Mouse (Mus musculus) CD4-positive helper T cell, adult 2 months (primary cell): Measurements from ENCODE around the gene Tmem251.

Experiments used
- DNase-seq: peaks from one replicate; pipeline ENCODE4 v3.0.0-alpha.2; 2012; ENCODE audit warnings: low read depth, missing footprints, low spot score

The Tmem251 gene

GRCm38 (mm10) chr12:102710851-102711375 is 32.6 kb upstream of the Tmem251 start:
- DNase-seq: no peak

DNA sequence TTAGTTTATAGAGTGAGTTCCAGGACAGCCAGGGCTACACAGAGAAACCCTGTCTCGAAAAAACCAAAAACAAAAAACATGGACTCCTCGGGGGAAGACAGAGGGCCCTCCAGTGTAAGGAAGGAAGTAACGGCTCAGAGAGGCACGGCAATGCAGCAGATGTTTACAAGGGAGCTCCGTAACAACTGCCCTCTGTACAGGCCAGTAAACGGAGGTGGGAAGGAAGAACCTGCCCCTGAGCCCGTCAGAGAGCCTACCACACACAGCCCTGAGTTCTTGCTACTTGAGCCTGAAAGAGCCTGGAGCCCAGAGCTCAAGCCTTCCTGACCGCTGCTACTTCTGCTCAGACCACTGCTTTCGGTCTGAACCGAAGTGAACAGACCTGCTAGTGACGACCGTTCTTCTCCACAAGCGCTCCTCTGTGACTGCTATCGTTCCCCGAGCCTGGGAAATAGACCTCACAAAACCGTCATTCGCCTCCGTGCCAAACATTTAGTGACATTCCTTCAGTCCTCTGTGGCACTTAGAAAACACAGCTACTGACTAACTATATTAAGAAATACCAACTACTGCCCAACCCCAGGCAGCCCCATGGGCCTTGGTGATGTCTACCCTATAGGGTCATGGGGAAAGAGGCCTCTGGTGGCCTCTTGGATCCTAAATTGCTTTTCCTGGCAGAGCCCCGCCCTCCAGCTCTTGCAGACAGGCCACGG is 30.3 kb upstream of the Tmem251 start:
- no peak for DNase-seq

DNA sequence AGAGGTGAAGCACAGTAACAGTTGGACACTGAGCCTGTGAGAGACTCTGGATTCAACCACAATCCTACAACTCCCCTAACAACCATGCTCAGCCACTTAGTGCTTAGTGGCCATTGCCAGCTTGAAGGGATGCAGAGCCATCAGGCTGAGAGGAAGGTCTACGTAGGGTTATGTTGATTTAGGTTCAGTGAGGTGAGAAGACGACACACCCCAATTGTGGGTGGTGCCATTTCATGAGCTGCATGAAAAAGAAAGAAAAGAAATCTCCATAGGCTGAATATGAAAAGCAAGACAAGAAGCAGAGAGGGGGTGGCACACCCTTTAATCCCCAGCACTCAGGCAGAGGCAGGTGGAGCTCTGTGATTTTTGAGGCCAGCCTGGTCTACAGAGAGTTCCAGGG is 29.4 kb upstream of the Tmem251 start:
- no peak for DNase-seq

DNA sequence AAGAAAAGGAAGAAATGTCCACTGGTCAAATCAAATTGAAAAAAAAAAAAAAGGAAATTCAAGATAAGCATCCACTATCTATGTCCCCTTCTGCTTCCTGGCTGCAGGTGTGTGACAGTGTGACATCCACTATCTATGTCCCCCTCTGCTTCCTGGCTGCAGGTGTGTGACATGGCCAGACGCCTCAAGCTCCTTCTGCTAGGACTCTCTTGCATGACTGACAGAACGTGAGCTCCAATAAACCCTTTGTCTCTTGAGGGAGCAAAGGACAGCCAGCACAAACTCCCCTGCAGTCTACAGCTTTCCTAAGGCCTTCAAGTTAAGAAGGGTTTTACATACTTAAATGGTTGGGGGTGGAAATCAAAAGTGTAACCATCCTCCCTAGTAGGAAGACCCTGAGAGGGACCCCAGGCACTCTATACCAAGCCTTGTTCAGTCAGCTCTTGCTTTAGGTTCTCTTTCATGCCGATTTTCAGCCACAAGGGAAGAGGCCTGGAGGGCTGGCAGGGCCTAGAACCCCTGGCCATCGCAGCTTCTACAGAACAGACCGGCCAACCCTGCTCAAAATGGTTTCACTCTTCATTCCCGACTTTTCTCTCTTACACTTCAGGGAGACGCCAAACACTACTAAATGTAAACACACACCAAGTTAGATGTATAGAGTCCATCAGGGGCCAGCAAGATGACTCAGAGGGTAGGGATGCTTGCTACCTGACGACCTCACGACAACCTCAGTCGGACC is 28.7 kb upstream of the Tmem251 start:
- DNase-seq: no peak

DNA sequence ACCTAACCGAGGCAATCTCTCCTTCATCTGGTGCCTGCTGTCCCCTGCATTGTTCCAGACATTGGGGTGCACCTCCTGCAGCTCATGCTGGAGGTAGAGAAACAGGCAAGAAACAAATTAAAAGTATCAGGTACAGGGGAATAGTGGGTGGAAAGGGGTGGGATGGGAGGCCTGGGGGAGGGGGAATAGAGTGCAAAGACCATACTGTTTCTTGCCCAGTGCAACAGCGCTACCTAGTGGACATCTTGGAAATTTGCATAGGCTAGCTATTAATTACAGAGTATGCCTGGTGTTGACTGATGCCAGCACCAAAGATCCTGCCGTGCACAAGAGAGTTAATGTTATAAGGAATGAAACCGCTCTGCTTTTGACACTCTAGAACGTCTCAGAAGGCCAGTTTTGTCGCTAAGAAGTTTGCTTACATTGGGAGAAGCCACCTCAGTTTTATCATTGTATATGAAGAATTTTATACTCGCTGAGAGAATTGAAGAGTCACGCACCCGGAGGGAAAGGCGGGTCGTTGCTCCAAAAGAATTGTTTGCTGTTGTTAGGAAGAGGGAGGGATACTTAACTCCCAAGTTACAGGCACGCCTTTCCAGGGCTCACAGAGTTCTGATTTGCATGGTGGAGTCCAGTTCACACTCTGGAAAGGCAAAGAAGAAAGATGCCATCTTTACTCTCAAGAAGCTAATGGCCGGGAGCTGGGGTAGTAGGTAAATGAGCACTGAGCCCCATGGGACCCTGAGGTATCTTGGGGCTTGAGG is 23.8 kb upstream of the Tmem251 start:
- DNase-seq: peak; percentile 62

DNA sequence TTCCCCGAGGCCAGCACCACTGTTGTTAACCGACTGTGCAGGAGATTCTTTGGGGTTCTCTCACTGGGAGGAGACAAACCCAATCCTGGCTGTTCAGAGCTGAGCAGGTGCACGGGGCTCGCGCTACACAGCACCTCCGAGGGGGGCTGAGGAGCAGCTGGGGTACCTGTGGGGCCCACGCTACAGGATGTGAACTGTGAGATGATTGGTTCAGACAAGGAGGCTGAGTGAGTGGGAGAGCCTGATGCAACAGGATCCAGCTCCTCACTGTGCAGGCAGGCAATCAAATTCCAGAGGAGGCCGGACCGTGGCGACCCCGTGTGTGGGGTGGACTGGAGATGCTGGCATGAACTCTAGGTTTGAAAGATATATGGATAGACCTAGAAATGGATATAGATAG is 21.1 kb upstream of the Tmem251 start:
- no peak for DNase-seq

- no peak for DNase-seq
Observed at GRCm38 (mm10) chr12:102722966-102723365, 20.6 kb upstream of the Tmem251 start.

GRCm38 (mm10) chr12:102723861-102724260 is 19.7 kb upstream of the Tmem251 start:
- no peak for DNase-seq

- DNase-seq: peak; percentile 78
Observed at GRCm38 (mm10) chr12:102725146-102725545, 18.4 kb upstream of the Tmem251 start.

- peak; percentile 74 for DNase-seq
Observed at GRCm38 (mm10) chr12:102725761-102726175, 17.8 kb upstream of the Tmem251 start.

- DNase-seq: peak; percentile 40
Observed at GRCm38 (mm10) chr12:102729855-102730797, 13.4 kb upstream of the Tmem251 start.

DNA sequence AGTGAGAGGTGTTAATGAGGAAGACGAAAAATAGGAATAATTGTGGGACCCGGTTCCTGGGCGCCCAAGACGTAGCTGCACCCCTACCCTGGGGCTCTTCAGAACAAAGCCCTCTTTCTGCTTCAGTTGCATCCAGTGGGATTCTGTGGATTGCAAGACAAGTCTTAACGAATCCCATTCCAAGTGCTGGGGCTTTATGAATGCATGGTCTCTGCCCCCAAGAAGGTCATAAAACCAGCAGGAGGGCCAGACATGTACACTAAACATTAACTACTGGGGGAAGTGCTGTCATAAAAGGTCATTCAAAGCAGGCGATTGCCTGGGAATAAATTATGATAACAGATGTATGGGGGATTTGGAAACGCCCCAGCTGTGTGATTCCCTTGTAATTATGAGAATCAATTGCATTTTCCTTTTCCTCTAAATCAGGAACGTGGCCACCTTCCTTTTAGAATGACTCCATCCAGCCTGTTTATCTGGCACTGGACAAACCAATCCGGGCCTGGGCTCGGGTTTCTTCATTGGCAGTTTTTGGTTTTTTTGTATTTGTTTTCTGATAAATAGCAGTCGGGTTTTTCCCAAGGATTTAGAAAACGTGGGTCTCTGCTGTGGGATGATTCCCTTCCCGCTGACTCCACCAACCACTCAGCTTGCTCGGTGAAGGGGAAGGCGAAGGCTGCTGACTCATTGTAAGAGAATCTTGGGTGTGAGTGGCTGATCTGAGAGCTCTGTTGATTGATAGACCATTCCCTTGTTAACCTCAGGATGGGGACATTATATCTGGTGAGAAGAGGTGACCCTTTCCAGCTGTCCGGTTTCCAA is 12.6 kb upstream of the Tmem251 start:
- no peak for DNase-seq

DNA sequence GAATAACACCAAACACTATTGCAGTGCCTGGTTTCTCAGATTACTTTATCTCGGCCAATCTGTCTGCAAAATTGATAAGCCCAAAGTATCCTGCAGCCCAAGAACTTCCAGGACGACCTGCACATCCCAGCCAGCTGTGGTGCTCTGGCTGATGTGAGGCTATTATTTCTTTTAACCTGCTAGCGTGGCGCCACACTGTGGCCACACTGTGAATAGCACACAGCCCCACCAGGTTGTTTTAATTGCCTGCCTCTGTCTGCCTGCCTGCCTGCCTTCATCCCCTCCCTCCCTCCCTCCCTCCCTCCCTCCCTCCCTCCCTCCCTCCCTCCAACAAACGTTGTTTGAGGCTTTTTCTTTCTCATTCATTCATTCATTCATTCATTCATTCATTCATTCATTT is 10.2 kb upstream of the Tmem251 start:
- peak; percentile 73 for DNase-seq

GRCm38 (mm10) chr12:102739096-102739495 is 4.5 kb upstream of the Tmem251 start:
- no peak for DNase-seq

DNA sequence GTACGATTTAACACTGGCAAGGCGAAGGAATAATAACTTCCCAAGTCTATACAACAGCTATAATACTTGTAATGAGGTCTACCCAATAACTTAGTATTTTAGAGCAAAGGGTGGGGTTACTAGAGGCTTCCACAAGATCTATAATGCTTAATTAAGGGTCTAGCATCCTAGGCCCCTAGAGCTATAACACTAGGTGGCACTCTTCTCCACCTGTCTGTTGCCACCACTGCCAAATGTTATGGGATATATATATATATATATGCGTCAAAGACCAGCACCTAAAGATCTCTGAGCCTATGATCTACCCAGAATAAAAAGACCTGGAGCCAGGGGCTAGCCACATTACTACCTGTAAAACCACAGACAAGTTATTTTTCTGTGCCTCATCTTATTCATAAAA is 3.3 kb upstream of the Tmem251 start:
- peak; percentile 66 for DNase-seq

DNA sequence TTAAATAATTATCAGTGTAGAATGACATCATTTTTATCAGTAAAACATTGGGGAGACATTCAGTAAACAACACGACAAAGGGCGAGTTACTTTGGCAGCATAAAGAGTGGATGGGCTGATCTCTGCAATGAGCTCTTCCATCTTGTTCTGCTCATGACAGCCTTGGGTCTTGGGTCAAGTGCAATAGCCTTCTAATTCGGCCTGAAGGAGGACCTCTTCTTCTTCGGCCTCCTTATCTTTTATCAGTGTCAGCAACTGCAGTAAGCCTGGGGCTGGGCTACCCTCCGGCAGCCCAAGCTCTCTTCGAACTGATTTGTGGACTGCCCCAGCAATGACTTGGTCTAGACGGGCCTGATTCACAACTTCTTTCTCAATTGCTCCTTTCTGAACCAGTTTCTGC is 1.5 kb upstream of the Tmem251 start:
- DNase-seq: no peak

- DNase-seq: no peak
Observed at GRCm38 (mm10) chr12:102743036-102743588, 450 bp upstream of the Tmem251 start.

DNA sequence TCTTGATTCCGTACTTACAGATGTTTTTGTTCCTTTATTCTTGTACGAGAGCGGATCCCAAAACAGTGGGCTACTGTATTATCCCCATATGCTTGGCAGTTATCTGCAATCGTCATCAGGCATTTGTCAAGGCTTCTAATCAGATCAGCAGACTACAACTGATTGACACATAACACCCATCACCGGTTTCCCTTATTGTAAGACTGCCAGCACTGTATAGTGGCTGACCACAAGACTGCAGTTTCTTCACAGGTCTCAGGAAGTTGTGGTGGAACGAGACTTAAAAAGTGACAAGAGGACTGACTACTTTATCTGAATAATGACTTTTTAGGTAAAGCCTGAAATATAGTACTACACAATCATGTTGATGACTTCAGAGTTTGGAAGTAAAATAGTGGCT is 1.3 kb downstream of the Tmem251 start:
- peak; percentile 88 for DNase-seq

GRCm38 (mm10) chr12:102748256-102748655 is 4.7 kb downstream of the Tmem251 start:
- no peak for DNase-seq

DNA sequence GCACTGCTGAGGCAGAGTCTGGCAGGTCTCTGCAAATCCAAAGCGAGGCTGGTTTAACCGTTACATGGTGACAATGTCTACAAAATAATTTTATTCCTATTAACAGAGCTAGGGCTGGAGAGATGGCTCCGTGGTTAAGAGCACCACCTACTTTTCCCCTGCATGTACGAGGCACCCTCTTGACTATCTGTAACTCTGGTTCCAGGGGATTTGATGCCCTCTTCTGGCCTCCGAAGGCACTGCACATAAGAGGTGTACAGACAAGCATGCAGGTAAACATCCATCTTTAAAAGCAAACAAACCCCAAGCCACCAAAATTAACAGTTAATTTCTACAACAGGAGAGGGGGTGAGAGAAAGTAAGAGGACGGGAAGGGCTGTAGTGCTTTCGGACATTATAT is 12.7 kb downstream of the Tmem251 start:
- peak; percentile 69 for DNase-seq
